Mouse (Mus musculus) G1E (cell line): ENCODE measurements around the gene Pex10. TPM values are rescaled to one million over a fixed set of nuclear protein-coding genes. Genes with fewer than 3 reads are reported as not detected.

Source experiments
- ATAC-seq: 2 replicates; pipeline ENCODE4 v1.8.0; 2016; ENCODE audit warnings: mild to moderate bottlenecking; ENCODE audit not compliant: insufficient number of reproducible peaks, poor library complexity, low FRiP score, severe bottlenecking; ENCODE audit errors: extremely low read depth
- DNase-seq: peaks from one replicate; pipeline ENCODE4 v3.0.0; 2012; ENCODE audit warnings: low spot score
- H3K27me3 ChIP-seq: 2 replicates; pipeline ENCODE4 v1.6.1; 2012; ENCODE audit warnings: mild to moderate bottlenecking, low read length, inconsistent platforms; ENCODE audit not compliant: insufficient read depth
- H3K36me3 ChIP-seq: replicated peaks from 2 replicates; pipeline ENCODE3; 2012; ENCODE audit warnings: mild to moderate bottlenecking, inconsistent platforms
- H3K4me1 ChIP-seq: 2 replicates; pipeline ENCODE4 v1.6.1; 2012; ENCODE audit warnings: low read depth, low read length, inconsistent platforms, mixed read lengths; ENCODE audit not compliant: insufficient read depth
- H3K4me3 ChIP-seq: 2 replicates; pipeline ENCODE4 v1.5.1; 2012; ENCODE audit warnings: low read depth, mild to moderate bottlenecking, inconsistent platforms, low read length, moderate library complexity, mixed read lengths
- H3K9me3 ChIP-seq: replicated peaks from 2 replicates; pipeline ENCODE4 v1.6.1; 2012; ENCODE audit warnings: inconsistent platforms
- CTCF ChIP-seq: IDR thresholded peaks from 2 replicates; pipeline ENCODE4 v1.5.1; 2012; ENCODE audit warnings: low read depth, low read length, inconsistent platforms, mixed read lengths
- GATA1 ChIP-seq: IDR thresholded peaks from 2 replicates; pipeline ENCODE4 v1.6.1; 2012; ENCODE audit warnings: borderline replicate concordance, low read length, inconsistent platforms, mixed read lengths
- GATA2 ChIP-seq: IDR thresholded peaks from 2 replicates; pipeline ENCODE4 v1.6.1; 2012; ENCODE audit warnings: low read depth, low read length, inconsistent platforms, borderline replicate concordance
- POLR2AphosphoS5 ChIP-seq: IDR thresholded peaks from 2 replicates; pipeline ENCODE4 v1.6.1; 2012; ENCODE audit warnings: low read depth, low read length, inconsistent platforms; ENCODE audit not compliant: insufficient replicate concordance
- TAL1 ChIP-seq: conservative IDR thresholded peaks from 2 replicates; pipeline ENCODE4 v1.6.1; 2012; ENCODE audit warnings: low read depth, low read length, inconsistent platforms, mixed read lengths
- polyA plus RNA-seq: library from polyadenylated mRNA; stranded (reverse); fragments of >175 nt; gene quantifications from 2 replicates; pipeline ENCODE4 v1.2.3, GENCODE M21; 2012
- total RNA-seq, 2 experiments: library from RNA; stranded (forward) in 1 of 2; stranded (reverse) in 1 of 2; fragments of 200-1000 nt in 1 of 2; fragments of >200 nt in 1 of 2; fragmentation: Nextera tagmentation in 1 of 2; gene quantifications; 2 replicates each; pipeline ENCODE4 v1.2.3; 2014 to 2017

The Pex10 gene
- total and polyA plus RNA-seq, 3 experiments: 15.9 to 30.3 (median 23.4) TPM

DNA sequence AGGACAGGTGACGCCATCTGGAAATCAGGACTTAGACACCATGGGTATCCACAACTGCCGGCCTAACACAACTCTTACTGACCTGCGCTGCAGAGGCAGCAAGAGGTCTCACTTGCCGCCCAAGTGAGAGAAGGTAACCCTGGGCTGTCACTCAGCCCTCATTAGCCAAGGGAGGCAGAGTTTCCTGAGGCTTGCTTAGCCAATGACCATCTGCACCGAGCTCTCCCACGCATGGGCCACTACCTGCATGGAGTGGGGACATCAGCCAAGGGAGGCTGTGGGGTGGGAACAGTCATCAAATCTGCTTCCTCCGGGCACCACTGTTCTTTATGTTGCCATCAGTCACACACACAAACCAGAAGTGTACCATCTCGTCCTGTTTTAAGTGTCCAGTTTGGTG, 29.2 kb downstream of the Pex10 start:
- peaks cover 43% of the 10 kb centered on the region for H3K36me3 ChIP-seq

GRCm38 (mm10) chr4:155097452-155097851, 30.6 kb downstream of the Pex10 start:
- H3K4me3 ChIP-seq: no peak overlapping the region
- H3K27me3 ChIP-seq: peaks cover 54% of the 10 kb centered on the region
- no peaks in the 10 kb centered on the region for H3K9me3 ChIP-seq
- H3K4me1 ChIP-seq: peaks cover 26% of the 10 kb centered on the region
- peaks cover 30% of the 10 kb centered on the region for H3K36me3 ChIP-seq
- ATAC-seq (no peak), DNase-seq (no peak)
- TF ChIP-seq GATA1: no peak
- TF ChIP-seq POLR2AphosphoS5: no peak
- no peak for TF ChIP-seq CTCF
- TF ChIP-seq GATA2: no peak
- TF ChIP-seq TAL1: no peak

More for the DNA sequence above, 29.2 kb downstream of the Pex10 start:
- Histone ChIP-seq H3K4me1 (peaks cover 25% of the 10 kb centered on the region), H3K27me3 (peaks cover 44% of the 10 kb centered on the region), H3K9me3 (no peaks in the 10 kb centered on the region), H3K4me3 (no peak overlapping the region)
- DNase-seq: no peak
- no peak for TF ChIP-seq TAL1
- ATAC-seq: no peak

GRCm38 (mm10) chr4:155098572-155098971, 31.8 kb downstream of the Pex10 start:
- H3K27me3 ChIP-seq: peaks cover 54% of the 10 kb centered on the region

GRCm38 (mm10) chr4:155107886-155108285, 41.1 kb downstream of the Pex10 start:
- DNase-seq: no peak
- ATAC-seq: peak; percentile 72
- Histone ChIP-seq H3K36me3 (no peaks in the 10 kb centered on the region), H3K9me3 (no peaks in the 10 kb centered on the region), H3K4me3 (no peak overlapping the region), H3K27me3 (peaks cover 17% of the 10 kb centered on the region), H3K4me1 (peaks cover 29% of the 10 kb centered on the region)
- TF ChIP-seq CTCF: no peak
- no peak for TF ChIP-seq TAL1
- TF ChIP-seq POLR2AphosphoS5: no peak

More at GRCm38 (mm10) chr4:155098572-155098971, 31.8 kb downstream of the Pex10 start:
- no peak for ATAC-seq
- Histone ChIP-seq H3K4me1 (peaks cover 26% of the 10 kb centered on the region), H3K4me3 (no peak overlapping the region), H3K9me3 (no peaks in the 10 kb centered on the region), H3K36me3 (peaks cover 19% of the 10 kb centered on the region)
- TF ChIP-seq GATA1 (no peak), POLR2AphosphoS5 (no peak), TAL1 (no peak), CTCF (no peak), GATA2 (no peak)
- DNase-seq: no peak

DNA sequence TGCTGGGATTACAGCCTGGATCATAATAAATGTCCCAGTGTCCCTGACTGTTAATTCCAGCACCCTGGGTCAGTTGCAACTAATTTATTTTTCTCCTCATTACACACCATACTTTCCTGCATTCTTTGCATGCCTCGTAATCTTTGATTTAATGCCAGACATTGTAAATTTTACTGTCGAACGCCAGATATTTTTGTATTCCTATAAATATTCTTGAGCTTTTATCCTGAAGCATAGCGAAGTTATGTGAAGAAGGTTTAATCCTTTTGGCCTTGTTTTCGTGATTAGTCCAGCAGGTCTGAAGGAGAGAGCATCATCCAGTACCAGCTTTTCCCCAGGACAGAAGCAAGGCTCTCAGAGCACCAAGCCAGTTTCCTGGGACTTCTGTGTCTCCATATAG, 42.7 kb downstream of the Pex10 start:
- TF ChIP-seq TAL1 (no peak), CTCF (no peak), POLR2AphosphoS5 (no peak), GATA2 (no peak), GATA1 (no peak)
- DNase-seq (no peak), ATAC-seq (no peak)
- Histone ChIP-seq H3K9me3 (no peaks in the 10 kb centered on the region), H3K36me3 (no peaks in the 10 kb centered on the region), H3K27me3 (peaks cover 23% of the 10 kb centered on the region), H3K4me1 (peaks cover 43% of the 10 kb centered on the region), H3K4me3 (no peak overlapping the region)

GRCm38 (mm10) chr4:155113766-155114410, 47.1 kb downstream of the Pex10 start:
- H3K4me3 ChIP-seq: no peak overlapping the region
- ATAC-seq (no peak), DNase-seq (no peak)
- no peaks in the 10 kb centered on the region for H3K36me3 ChIP-seq
- peaks cover 29% of the 10 kb centered on the region for H3K27me3 ChIP-seq
- H3K9me3 ChIP-seq: no peaks in the 10 kb centered on the region
- H3K4me1 ChIP-seq: peaks cover 71% of the 10 kb centered on the region
- no peak for TF ChIP-seq GATA1
- TF ChIP-seq GATA2: no peak
- no peak for TF ChIP-seq CTCF
- no peak for TF ChIP-seq POLR2AphosphoS5
- no peak for TF ChIP-seq TAL1
